Mouse (Mus musculus) kidney, embryonic 15.5 days (tissue): ENCODE data around the gene Slc22a2. TPM values are rescaled to one million over a fixed set of nuclear protein-coding genes. Genes with fewer than 3 reads are reported as not detected.

ENCODE experiments used
- ATAC-seq: fragments of 200-750 bp; cut with Nextera tagmentation; replicated peaks from 2 replicates; pipeline ENCODE4 v1.8.0; 2017; ENCODE audit warnings: moderate TSS enrichment; ENCODE audit not compliant: low FRiP score
- H3K27ac ChIP-seq: fragments of 300-500 bp; sonication (generic); 2 replicates; pipeline ENCODE4 v1.5.1; 2015; ENCODE audit warnings: mild to moderate bottlenecking, inconsistent platforms
- H3K27me3 ChIP-seq: fragments of 300-500 bp; sonication (generic); 2 replicates; pipeline ENCODE4 v1.6.1; 2015; ENCODE audit warnings: inconsistent platforms
- H3K36me3 ChIP-seq: fragments of 300-500 bp; sonication (generic); 2 replicates; pipeline ENCODE4 v1.6.1; 2015; ENCODE audit warnings: inconsistent platforms
- H3K4me1 ChIP-seq: fragments of 300-500 bp; sonication (generic); 2 replicates; pipeline ENCODE4 v1.6.1; 2015; ENCODE audit warnings: inconsistent platforms
- H3K4me2 ChIP-seq: fragments of 300-500 bp; sonication (generic); 2 replicates; pipeline ENCODE4 v1.6.1; 2015; ENCODE audit warnings: moderate library complexity, mild to moderate bottlenecking, inconsistent platforms
- H3K4me3 ChIP-seq: fragments of 300-500 bp; sonication (generic); replicated peaks from 2 replicates; pipeline ENCODE4 v1.5.1; 2015; ENCODE audit warnings: mild to moderate bottlenecking, inconsistent platforms
- H3K9ac ChIP-seq: fragments of 300-500 bp; sonication (generic); 2 replicates; pipeline ENCODE4 v1.6.1; 2015; ENCODE audit warnings: mild to moderate bottlenecking, inconsistent platforms
- H3K9me3 ChIP-seq: fragments of 300-500 bp; sonication (generic); replicated peaks from 2 replicates; pipeline ENCODE4 v1.6.1; 2016; ENCODE audit warnings: inconsistent platforms
- WGBS: fragments of 180-500 bp; shearing (Covaris S2); methylation state at CpG from one replicate; pipeline ENCODE4 v1.1.7; 2015; ENCODE audit warnings: mixed read lengths; 5-methylcytosine and 5-hydroxymethylcytosine counted together
- polyA plus RNA-seq: library from polyadenylated mRNA; unstranded; fragments of >200 nt; fragmentation: Nextera tagmentation; extraction: Ambion mirVana; gene quantifications from 2 replicates; pipeline ENCODE4 v1.2.1, GENCODE M21; 2015

The Slc22a2 gene
- polyA plus RNA-seq, 1 experiment from 2014 or later, result 10.3 TPM

- Histone ChIP-seq H3K27ac (no peak overlapping the region), H3K4me3 (no peak overlapping the region), H3K27me3 (no peaks in the 10 kb centered on the region), H3K9me3 (no peaks in the 10 kb centered on the region), H3K4me2 (no peak overlapping the region), H3K36me3 (no peaks in the 10 kb centered on the region), H3K4me1 (0 out of 2 replicates have a peak, but pooled peaks cover 2% of the 10 kb centered on the region), H3K9ac (no peak overlapping the region)
- no peak for ATAC-seq
- WGBS, result 91% methylated on average over 3 of the region's 3 CpGs
Observed at GRCm38 (mm10) chr17:12639585-12639984, 55.7 kb downstream of the Slc22a2 start.

GRCm38 (mm10) chr17:12641087-12641486 lies 57.2 kb downstream of the Slc22a2 start:
- H3K27ac ChIP-seq, result no peak overlapping the region
- 77% methylated on average over 4 of the region's 4 CpGs for WGBS

GRCm38 (mm10) chr17:12645461-12645860 lies 61.5 kb downstream of the Slc22a2 start:
- no peaks in the 10 kb centered on the region for H3K36me3 ChIP-seq
- H3K27ac ChIP-seq, result no peak overlapping the region
- H3K4me1 ChIP-seq, result no peaks in the 10 kb centered on the region
- H3K4me2 ChIP-seq, result no peak overlapping the region
- H3K4me3 ChIP-seq, result no peak overlapping the region
- ATAC-seq, result no peak
- no peaks in the 10 kb centered on the region for H3K27me3 ChIP-seq
- 93% methylated on average over 5 of the region's 5 CpGs for WGBS
- no peaks in the 10 kb centered on the region for H3K9me3 ChIP-seq
- no peak overlapping the region for H3K9ac ChIP-seq

More at GRCm38 (mm10) chr17:12641087-12641486, 57.2 kb downstream of the Slc22a2 start:
- Histone ChIP-seq H3K36me3 (no peaks in the 10 kb centered on the region), H3K27me3 (no peaks in the 10 kb centered on the region), H3K9ac (no peak overlapping the region), H3K4me1 (0 out of 2 replicates have a peak, but pooled peaks cover 2% of the 10 kb centered on the region), H3K9me3 (no peaks in the 10 kb centered on the region), H3K4me2 (no peak overlapping the region), H3K4me3 (no peak overlapping the region)
- ATAC-seq, result no peak

- Histone ChIP-seq H3K4me3 (no peak overlapping the region), H3K4me1 (no peaks in the 10 kb centered on the region), H3K9me3 (no peaks in the 10 kb centered on the region), H3K9ac (no peak overlapping the region), H3K27ac (no peak overlapping the region), H3K4me2 (no peak overlapping the region), H3K27me3 (no peaks in the 10 kb centered on the region), H3K36me3 (no peaks in the 10 kb centered on the region)
- WGBS, result 87% methylated on average over 11 of the region's 11 CpGs
- ATAC-seq, result no peak
Observed at GRCm38 (mm10) chr17:12652604-12653003, 68.7 kb downstream of the Slc22a2 start.

- no peak for ATAC-seq
- no peaks in the 10 kb centered on the region for H3K4me1 ChIP-seq
- H3K27me3 ChIP-seq, result no peaks in the 10 kb centered on the region
- no peak overlapping the region for H3K4me2 ChIP-seq
- no peak overlapping the region for H3K4me3 ChIP-seq
- no peaks in the 10 kb centered on the region for H3K9me3 ChIP-seq
- no peak overlapping the region for H3K9ac ChIP-seq
- WGBS, result 83% methylated on average over 3 of the region's 3 CpGs
- H3K36me3 ChIP-seq, result no peaks in the 10 kb centered on the region
- H3K27ac ChIP-seq, result no peak overlapping the region
Observed at GRCm38 (mm10) chr17:12654061-12654460, 70.1 kb downstream of the Slc22a2 start.

GRCm38 (mm10) chr17:12655826-12656225 lies 71.9 kb downstream of the Slc22a2 start:
- Histone ChIP-seq H3K36me3 (no peaks in the 10 kb centered on the region), H3K27me3 (no peaks in the 10 kb centered on the region), H3K4me2 (no peak overlapping the region), H3K9me3 (no peaks in the 10 kb centered on the region), H3K9ac (no peak overlapping the region), H3K4me3 (no peak overlapping the region), H3K4me1 (no peaks in the 10 kb centered on the region), H3K27ac (no peak overlapping the region)
- ATAC-seq, result no peak
- WGBS, result 67% methylated on average over 7 of the region's 7 CpGs

GRCm38 (mm10) chr17:12658784-12659183 lies 74.9 kb downstream of the Slc22a2 start:
- no peak overlapping the region for H3K4me2 ChIP-seq
- H3K27ac ChIP-seq, result no peak overlapping the region
- no peaks in the 10 kb centered on the region for H3K9me3 ChIP-seq
- no peak for ATAC-seq
- H3K27me3 ChIP-seq, result no peaks in the 10 kb centered on the region
- H3K4me1 ChIP-seq, result no peaks in the 10 kb centered on the region
- WGBS, result 73% methylated on average over 7 of the region's 7 CpGs
- H3K36me3 ChIP-seq, result no peaks in the 10 kb centered on the region
- no peak overlapping the region for H3K4me3 ChIP-seq
- no peak overlapping the region for H3K9ac ChIP-seq

GRCm38 (mm10) chr17:12659233-12659632 lies 75.3 kb downstream of the Slc22a2 start:
- Histone ChIP-seq H3K27ac (no peak overlapping the region), H3K27me3 (no peaks in the 10 kb centered on the region), H3K4me1 (no peaks in the 10 kb centered on the region), H3K4me2 (no peak overlapping the region), H3K36me3 (no peaks in the 10 kb centered on the region), H3K9me3 (no peaks in the 10 kb centered on the region), H3K4me3 (no peak overlapping the region), H3K9ac (no peak overlapping the region)
- WGBS, result 91% methylated on average over 10 of the region's 10 CpGs
- no peak for ATAC-seq

- Histone ChIP-seq H3K9me3 (no peaks in the 10 kb centered on the region), H3K4me1 (no peaks in the 10 kb centered on the region), H3K27ac (no peak overlapping the region), H3K27me3 (no peaks in the 10 kb centered on the region), H3K36me3 (no peaks in the 10 kb centered on the region), H3K4me3 (no peak overlapping the region), H3K9ac (no peak overlapping the region), H3K4me2 (no peak overlapping the region)
- 66% methylated on average over 13 of the region's 13 CpGs for WGBS
- 0 out of 2 replicates have a peak, but pooled peaks have one; percentile 8 for ATAC-seq
Observed at GRCm38 (mm10) chr17:12660572-12661260, 76.8 kb downstream of the Slc22a2 start.

- Histone ChIP-seq H3K9me3 (no peaks in the 10 kb centered on the region), H3K4me2 (no peak overlapping the region), H3K36me3 (no peaks in the 10 kb centered on the region), H3K9ac (no peak overlapping the region), H3K4me3 (no peak overlapping the region), H3K4me1 (peaks cover 19% of the 10 kb centered on the region), H3K27ac (no peak overlapping the region), H3K27me3 (no peaks in the 10 kb centered on the region)
- no peak for ATAC-seq
- WGBS, result 66% methylated on average over 8 of the region's 8 CpGs
Observed at GRCm38 (mm10) chr17:12664156-12664555, 80.2 kb downstream of the Slc22a2 start.

GRCm38 (mm10) chr17:12668478-12669362 lies 84.8 kb downstream of the Slc22a2 start:
- Histone ChIP-seq H3K9ac (no peak overlapping the region), H3K4me2 (no peak overlapping the region), H3K27me3 (no peaks in the 10 kb centered on the region), H3K4me3 (no peak overlapping the region), H3K27ac (peak overlapping the region; percentile 84), H3K4me1 (peaks cover 27% of the 10 kb centered on the region), H3K9me3 (no peaks in the 10 kb centered on the region), H3K36me3 (no peaks in the 10 kb centered on the region)
- 16% methylated on average over 7 of the region's 7 CpGs for WGBS
- ATAC-seq, result peak; percentile 70

- Histone ChIP-seq H3K27ac (peak overlapping the region; percentile 84), H3K4me3 (no peak overlapping the region), H3K4me2 (no peak overlapping the region), H3K4me1 (peaks cover 27% of the 10 kb centered on the region), H3K9me3 (no peaks in the 10 kb centered on the region), H3K27me3 (no peaks in the 10 kb centered on the region), H3K9ac (no peak overlapping the region), H3K36me3 (no peaks in the 10 kb centered on the region)
- peak; percentile 52 for ATAC-seq
Observed at GRCm38 (mm10) chr17:12669363-12669679, 85.4 kb downstream of the Slc22a2 start.
